Mouse (Mus musculus) bone marrow, adult 2 months (tissue): Measurements from ENCODE around the gene Ghitm. TPM values are rescaled to one million over a fixed set of nuclear protein-coding genes. Genes with fewer than 3 reads are reported as not detected.

Experiments
- H3K27ac ChIP-seq: fragments of 200-500 bp; 2 replicates; pipeline ENCODE4 v1.5.1; 2012; ENCODE audit warnings: low read depth, mild to moderate bottlenecking, control low read depth, inconsistent platforms, low read length; ENCODE audit not compliant: control insufficient read depth, poor library complexity, insufficient read depth
- H3K4me1 ChIP-seq: fragments of 200-500 bp; 2 replicates; pipeline ENCODE4 v1.6.1; 2011; ENCODE audit warnings: low read length; ENCODE audit not compliant: control insufficient read depth, insufficient read depth
- H3K4me3 ChIP-seq: fragments of 200-500 bp; replicated peaks from 2 replicates; pipeline ENCODE3; 2011; ENCODE audit warnings: mild to moderate bottlenecking, low read depth, low read length, control low read depth; ENCODE audit not compliant: control insufficient read depth
- CTCF ChIP-seq: fragments of 200-500 bp; IDR thresholded peaks from 2 replicates; pipeline ENCODE4 v1.5.1; 2011; ENCODE audit warnings: low read length, control low read depth; ENCODE audit not compliant: control insufficient read depth, insufficient read depth
- POLR2A ChIP-seq: fragments of 200-500 bp; IDR thresholded peaks from 2 replicates; pipeline ENCODE4 v1.6.1; 2011; ENCODE audit warnings: low read depth, mild to moderate bottlenecking, control low read depth, low read length, borderline replicate concordance; ENCODE audit not compliant: control insufficient read depth
- WGBS: fragments of 180-500 bp; shearing (Covaris S2); methylation state at CpG from one replicate; pipeline ENCODE4 v1.1.7; 2018; 5-methylcytosine and 5-hydroxymethylcytosine counted together
- polyA plus RNA-seq: library from polyadenylated mRNA; stranded (reverse); fragments of >200 nt; gene quantifications from 2 replicates; pipeline ENCODE4 v1.2.4, GENCODE M21; 2011; ENCODE audit warnings: low replicate concordance; ENCODE audit not compliant: missing spikeins, insufficient read depth, insufficient read length

The Ghitm gene
- polyA plus RNA-seq: 81.5 and 95.7 TPM in 2 replicates

- H3K4me1 ChIP-seq: no peaks in the 10 kb centered on the region; the same call in 1 of the 2 replicates
- H3K27ac ChIP-seq: peak within 1 kb of the TSS; percentile 84
- TF ChIP-seq POLR2A: peak; percentile 86
- no peak for TF ChIP-seq CTCF
- peak within 1 kb of the TSS; percentile 94 for H3K4me3 ChIP-seq
- WGBS: under 1% methylated on average over 38 of the region's 38 CpGs
Measured at GRCm38 (mm10) chr14:37135127-37135593, at the start of gene Ghitm. Ghitm (minus strand) TSS chr14:37135272.

GRCm38 (mm10) chr14:37184871-37185270 lies 49.8 kb upstream of the Ghitm start:
- TF ChIP-seq POLR2A (no peak), CTCF (no peak)
- no peak overlapping the region for H3K4me3 ChIP-seq
- 77% methylated on average over 2 of the region's 2 CpGs for WGBS
- no peaks in the 10 kb centered on the region for H3K4me1 ChIP-seq
- no peak overlapping the region for H3K27ac ChIP-seq

GRCm38 (mm10) chr14:37174484-37174883 lies 39.4 kb upstream of the Ghitm start:
- Histone ChIP-seq H3K4me3 (no peak overlapping the region), H3K4me1 (no peaks in the 10 kb centered on the region), H3K27ac (no peak overlapping the region)
- TF ChIP-seq POLR2A: no peak
- TF ChIP-seq CTCF: no peak
- 71% methylated on average over 3 of the region's 3 CpGs for WGBS

GRCm38 (mm10) chr14:37165266-37165926 lies 30.3 kb upstream of the Ghitm start:
- WGBS: 55% methylated on average over 1 of the region's 1 CpGs

GRCm38 (mm10) chr14:37164392-37165032 lies 29.4 kb upstream of the Ghitm start:
- TF ChIP-seq POLR2A (no peak), CTCF (no peak)
- Histone ChIP-seq H3K27ac (no peak overlapping the region), H3K4me1 (no peaks in the 10 kb centered on the region; the same call in 1 of the 2 replicates), H3K4me3 (no peak overlapping the region)
- WGBS: 71% methylated on average over 4 of the region's 4 CpGs

More at GRCm38 (mm10) chr14:37165266-37165926, 30.3 kb upstream of the Ghitm start:
- Histone ChIP-seq H3K4me3 (no peak overlapping the region), H3K4me1 (no peaks in the 10 kb centered on the region; the same call in 1 of the 2 replicates), H3K27ac (no peak overlapping the region)
- TF ChIP-seq CTCF (0 out of 2 replicates have a peak, but pooled peaks have one; percentile 11), POLR2A (no peak)

- no peak overlapping the region for H3K4me3 ChIP-seq
- 63% methylated on average over 4 of the region's 4 CpGs for WGBS
- no peak for TF ChIP-seq CTCF
- no peak for TF ChIP-seq POLR2A
- H3K4me1 ChIP-seq: no peaks in the 10 kb centered on the region; the same call in 1 of the 2 replicates
- H3K27ac ChIP-seq: no peak overlapping the region; the same call in 1 of the 2 replicates
Measured at GRCm38 (mm10) chr14:37163277-37163956, 28.3 kb upstream of the Ghitm start.

GRCm38 (mm10) chr14:37154391-37154790 lies 19.3 kb upstream of the Ghitm start:
- no peaks in the 10 kb centered on the region for H3K4me1 ChIP-seq
- TF ChIP-seq POLR2A (no peak), CTCF (no peak)
- 94% methylated on average over 1 of the region's 1 CpGs for WGBS

More at GRCm38 (mm10) chr14:37154391-37154790, 19.3 kb upstream of the Ghitm start:
- no peak overlapping the region for H3K4me3 ChIP-seq
- H3K27ac ChIP-seq: no peak overlapping the region
